Mouse (Mus musculus): ENCODE measurements around the gene Asic2.

- TF ChIP-seq CTCF (IDR thresholded peaks at IDR 0.05; ENCODE audit: borderline replicate concordance, extremely low read depth, insufficient read depth, insufficient read length): no peak
- no peak for TF ChIP-seq POLR2A (IDR thresholded peaks at IDR 0.05; ENCODE audit: borderline replicate concordance, extremely low read depth, insufficient read depth, insufficient read length, poor library complexity, severe bottlenecking)
These were observed 519.0 kb downstream of the Asic2 start for GRCm38 (mm10) chr11:81449271-81449705.

Data from brain, embryonic 14.5 days (tissue).